Mouse (Mus musculus): ENCODE measurements around the gene D2hgdh.
"Not testable (repeated sequence)": the region's sequence is repeated elsewhere in the genome, so short reads cannot be mapped to it uniquely, and the experiment has no call there.

The D2hgdh gene

GRCm38 (mm10) chr1:93832754-93833360, 8.1 kb downstream of the D2hgdh start:
- DNase-seq = not testable (repeated sequence)

- no peak for DNase-seq
Measured at GRCm38 (mm10) chr1:93834671-93835150, 10.0 kb downstream of the D2hgdh start.

GRCm38 (mm10) chr1:93835211-93835610, 10.5 kb downstream of the D2hgdh start:
- no peak for DNase-seq

- DNase-seq = no peak
Measured at GRCm38 (mm10) chr1:93835876-93836531, 11.3 kb downstream of the D2hgdh start.

GRCm38 (mm10) chr1:93836532-93836913, 11.8 kb downstream of the D2hgdh start:
- DNase-seq = no peak

GRCm38 (mm10) chr1:93837335-93837734, 12.6 kb downstream of the D2hgdh start:
- no peak for DNase-seq

GRCm38 (mm10) chr1:93838569-93838968, 13.9 kb downstream of the D2hgdh start:
- DNase-seq = not testable (repeated sequence)

- not testable (repeated sequence) for DNase-seq
Measured at GRCm38 (mm10) chr1:93845766-93846366, 21.2 kb downstream of the D2hgdh start.

- DNase-seq = not testable (repeated sequence)
Measured at GRCm38 (mm10) chr1:93855790-93856189, 31.1 kb downstream of the D2hgdh start.

- DNase-seq = no peak
Measured at GRCm38 (mm10) chr1:93857370-93857769, 32.7 kb downstream of the D2hgdh start.

GRCm38 (mm10) chr1:93857991-93858390, 33.3 kb downstream of the D2hgdh start:
- DNase-seq = no peak

- no peak for DNase-seq
Measured at GRCm38 (mm10) chr1:93859619-93860018, 34.9 kb downstream of the D2hgdh start.

GRCm38 (mm10) chr1:93861048-93861447, 36.3 kb downstream of the D2hgdh start, which contains the start of gene Gal3st2:
Gene Gal3st2 (plus strand): TSS chr1:93861306.
- not testable (repeated sequence) for DNase-seq

GRCm38 (mm10) chr1:93871594-93872105, 46.9 kb downstream of the D2hgdh start:
- not testable (repeated sequence) for DNase-seq

- DNase-seq = not testable (repeated sequence)
Measured at GRCm38 (mm10) chr1:93874405-93874804, 49.7 kb downstream of the D2hgdh start.

- not testable (repeated sequence) for DNase-seq
Measured at GRCm38 (mm10) chr1:93881778-93882177, 57.1 kb downstream of the D2hgdh start.

GRCm38 (mm10) chr1:93890936-93891335, 66.2 kb downstream of the D2hgdh start:
- DNase-seq = peak; percentile 2

- not testable (repeated sequence) for DNase-seq
Measured at GRCm38 (mm10) chr1:93897395-93897794, 72.7 kb downstream of the D2hgdh start.

GRCm38 (mm10) chr1:93901291-93901690, 76.6 kb downstream of the D2hgdh start:
- not testable (repeated sequence) for DNase-seq

Data from retina, postnatal 1 day (tissue).